Mouse (Mus musculus) G1E (cell line): Measurements from ENCODE around the gene Dars.

Source experiments
- CTCF ChIP-seq: IDR thresholded peaks from 2 replicates; pipeline ENCODE4 v1.5.1; 2012; ENCODE audit warnings: low read depth, low read length, inconsistent platforms, mixed read lengths
- POLR2AphosphoS5 ChIP-seq: IDR thresholded peaks from 2 replicates; pipeline ENCODE4 v1.6.1; 2012; ENCODE audit warnings: low read depth, low read length, inconsistent platforms; ENCODE audit not compliant: insufficient replicate concordance
- TAL1 ChIP-seq: conservative IDR thresholded peaks from 2 replicates; pipeline ENCODE4 v1.6.1; 2012; ENCODE audit warnings: low read depth, low read length, inconsistent platforms, mixed read lengths

DNA sequence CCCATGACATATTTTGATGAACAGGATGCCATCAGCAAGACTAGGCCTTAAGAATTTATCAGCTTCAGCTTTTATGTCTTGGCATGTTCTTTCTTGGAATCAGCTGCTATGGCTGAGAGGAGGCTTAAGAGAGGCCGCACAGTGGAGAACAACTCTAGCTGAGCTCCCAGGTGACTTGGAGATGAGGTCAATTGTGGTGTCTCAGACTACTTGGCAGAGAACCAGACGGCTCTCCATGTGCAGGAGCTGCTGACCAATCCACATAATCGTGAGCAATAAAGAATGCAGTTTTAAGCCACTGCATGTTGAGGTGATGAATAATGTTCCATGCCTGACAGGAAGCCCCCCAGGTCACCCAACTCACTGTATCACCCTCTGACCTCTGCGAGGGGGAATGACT, 18.4 kb upstream of the Dars start:
- no peak for TF ChIP-seq POLR2AphosphoS5
- no peak for TF ChIP-seq CTCF
- no peak for TF ChIP-seq TAL1
